Mouse (Mus musculus) embryonic facial prominence, embryonic 14.5 days (tissue): ENCODE data around the gene Nedd4. TPM values are rescaled to one million over a fixed set of nuclear protein-coding genes. Genes with fewer than 3 reads are reported as not detected.
A peak's percentile ranks its signal among the peaks of the same experiment; 100 is the strongest.

Experiments
- ATAC-seq: fragments of 200-750 bp; cut with Nextera tagmentation; 2 replicates; pipeline ENCODE4 v1.8.0; 2017; ENCODE audit warnings: low read depth, moderate number of reproducible peaks, moderate TSS enrichment
- DNase-seq: peaks from one replicate; pipeline ENCODE4 v3.0.0-alpha.2; 2015; ENCODE audit warnings: low spot score
- H3K27ac ChIP-seq: fragments of 300-500 bp; sonication (generic); replicated peaks from 2 replicates; pipeline ENCODE4 v1.5.1; 2014; ENCODE audit warnings: low read depth, mild to moderate bottlenecking, low read length, moderate library complexity
- H3K27me3 ChIP-seq: fragments of 300-500 bp; sonication (generic); replicated peaks from 2 replicates; pipeline ENCODE4 v1.6.1; 2014; ENCODE audit warnings: low read length; ENCODE audit not compliant: control insufficient read depth, insufficient read depth
- H3K36me3 ChIP-seq: fragments of 300-500 bp; sonication (generic); 2 replicates; pipeline ENCODE4 v1.6.1; 2014; ENCODE audit warnings: low read length, mixed read lengths; ENCODE audit not compliant: control insufficient read depth, insufficient read depth
- H3K4me1 ChIP-seq: fragments of 300-500 bp; sonication (generic); 2 replicates; pipeline ENCODE4 v1.6.1; 2014; ENCODE audit warnings: antibody characterized with exemption, low read length; ENCODE audit not compliant: control insufficient read depth, insufficient read depth
- H3K4me2 ChIP-seq: fragments of 300-500 bp; sonication (generic); 2 replicates; pipeline ENCODE4 v1.6.1; 2014; ENCODE audit warnings: low read depth, mild to moderate bottlenecking, low read length, moderate library complexity, mixed read lengths
- H3K4me3 ChIP-seq: fragments of 300-500 bp; sonication (generic); 2 replicates; pipeline ENCODE4 v1.5.1; 2014; ENCODE audit warnings: low read depth, mild to moderate bottlenecking, low read length
- H3K9ac ChIP-seq: fragments of 300-500 bp; sonication (generic); 2 replicates; pipeline ENCODE4 v1.6.1; 2014; ENCODE audit warnings: low read depth, mild to moderate bottlenecking, low read length, moderate library complexity, mixed read lengths
- H3K9me3 ChIP-seq: fragments of 300-500 bp; sonication (generic); 2 replicates; pipeline ENCODE4 v1.6.1; 2016; ENCODE audit warnings: low read length; ENCODE audit not compliant: control insufficient read depth
- WGBS: fragments of 180-500 bp; shearing (Covaris S2); extraction: QIAGEN DNeasy Blood & Tissue Kit; methylation state at CpG from one replicate; pipeline ENCODE4 v1.1.7; 2014; 5-methylcytosine and 5-hydroxymethylcytosine counted together
- polyA plus RNA-seq: library from polyadenylated mRNA; unstranded; fragments of >200 nt; fragmentation: Nextera tagmentation; extraction: Ambion mirVana; gene quantifications from 2 replicates; pipeline ENCODE4 v1.2.1, GENCODE M21; 2014

The Nedd4 gene
- polyA plus RNA-seq, 1 experiment from 2014 or later: 649 TPM

DNA sequence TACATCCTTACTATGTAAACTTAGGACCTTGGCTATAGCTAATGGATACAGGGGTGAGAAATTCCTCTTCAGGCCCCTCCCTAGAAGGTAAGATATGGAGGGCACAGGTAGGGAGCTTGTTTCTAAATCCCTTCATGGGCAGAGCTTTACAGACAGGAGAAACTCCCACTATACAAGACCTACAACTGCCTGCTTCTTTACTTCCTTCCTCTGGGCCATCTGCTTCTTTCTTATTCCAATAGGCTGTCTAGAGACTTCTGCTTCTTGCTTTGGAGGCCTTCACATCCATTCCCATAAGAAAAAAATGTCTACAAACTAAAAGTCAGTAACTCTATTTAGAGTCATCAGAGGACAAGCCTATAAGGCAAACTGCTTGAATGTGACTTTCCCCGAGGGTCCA lies 125.6 kb downstream of the Nedd4 start:
- Histone ChIP-seq H3K9me3 (no peaks in the 10 kb centered on the region), H3K27ac (no peak overlapping the region), H3K36me3 (no peaks in the 10 kb centered on the region), H3K9ac (no peak overlapping the region), H3K4me2 (no peak overlapping the region), H3K27me3 (no peaks in the 10 kb centered on the region), H3K4me3 (no peak overlapping the region), H3K4me1 (peaks cover 4% of the 10 kb centered on the region; the same call in 1 of the 2 replicates)
- ATAC-seq: no peak
- no peak for DNase-seq
- 81% methylated on average over 1 of the region's 1 CpGs for WGBS

DNA sequence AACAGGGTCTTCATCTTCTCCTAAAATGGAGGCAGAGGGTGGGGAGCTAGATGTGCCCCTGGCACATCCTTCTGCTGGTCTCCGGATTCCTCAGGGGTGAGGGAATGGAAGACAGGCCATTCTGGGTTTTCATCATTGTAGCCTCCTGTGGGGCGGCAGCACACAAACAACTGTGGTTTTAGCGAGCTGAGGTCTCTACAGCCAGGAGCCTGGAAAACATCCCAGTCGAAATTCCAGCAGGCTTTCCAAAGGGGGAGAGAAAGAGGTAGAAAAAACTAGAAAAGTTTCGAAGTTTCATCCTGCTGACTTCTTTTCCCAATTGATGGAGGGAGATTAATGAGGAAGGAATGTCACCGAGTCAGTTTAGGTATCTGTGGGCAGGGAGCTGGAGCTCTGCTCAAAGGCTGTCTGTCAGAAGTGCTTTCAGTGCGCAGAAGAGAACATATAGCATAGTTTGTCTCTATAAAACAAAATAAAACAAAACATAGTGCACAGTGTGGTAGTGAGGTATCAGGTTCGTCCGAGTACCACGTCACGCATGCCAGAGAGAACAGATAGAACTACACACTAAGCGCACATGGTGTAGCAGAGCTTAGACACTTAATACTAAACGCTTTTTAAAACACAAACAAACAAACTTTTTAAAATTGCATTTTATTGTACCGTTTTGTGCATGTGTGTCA lies 128.5 kb downstream of the Nedd4 start:
- 21% methylated on average over 14 of the region's 14 CpGs for WGBS
- H3K4me1 ChIP-seq: peaks cover 4% of the 10 kb centered on the region; the same call in 1 of the 2 replicates
- peak overlapping the region; percentile 44 for H3K4me2 ChIP-seq
- H3K27me3 ChIP-seq: no peaks in the 10 kb centered on the region
- ATAC-seq: peak; percentile 84
- peak overlapping the region; percentile 15; the same call in 1 of the 2 replicates for H3K9ac ChIP-seq
- H3K4me3 ChIP-seq: no peak overlapping the region
- peak; percentile 85 for DNase-seq
- H3K27ac ChIP-seq: peak overlapping the region; percentile 80
- H3K9me3 ChIP-seq: peaks cover 6% of the 10 kb centered on the region; the same call in 1 of the 2 replicates
- H3K36me3 ChIP-seq: no peaks in the 10 kb centered on the region

DNA sequence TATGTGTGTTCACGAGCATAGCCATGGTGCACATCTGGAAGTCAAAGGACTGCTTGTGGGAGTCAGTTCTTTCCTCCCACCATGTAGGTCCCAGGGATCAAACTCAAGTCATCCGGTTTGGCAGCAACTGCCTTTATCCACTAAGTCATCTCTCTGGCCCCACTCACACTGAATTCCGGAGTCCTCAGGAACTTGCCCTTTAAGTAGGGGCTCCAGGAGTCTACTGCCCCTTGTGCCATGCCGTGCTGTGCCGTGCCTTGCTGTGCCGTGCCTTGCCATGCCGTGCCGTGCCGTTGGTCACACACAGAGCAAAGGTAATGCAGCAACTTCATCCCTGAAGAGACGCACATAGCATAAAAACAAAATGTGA lies 129.1 kb downstream of the Nedd4 start:
- 10% methylated on average over 10 of the region's 10 CpGs for WGBS
- Histone ChIP-seq H3K4me2 (peak overlapping the region; percentile 44), H3K27me3 (no peaks in the 10 kb centered on the region), H3K36me3 (no peaks in the 10 kb centered on the region), H3K27ac (peak overlapping the region; percentile 80), H3K9me3 (peaks cover 6% of the 10 kb centered on the region; the same call in 1 of the 2 replicates), H3K4me3 (no peak overlapping the region), H3K4me1 (peaks cover 4% of the 10 kb centered on the region; the same call in 1 of the 2 replicates), H3K9ac (no peak overlapping the region)
- ATAC-seq (peak; percentile 60), DNase-seq (peak; percentile 60)

DNA sequence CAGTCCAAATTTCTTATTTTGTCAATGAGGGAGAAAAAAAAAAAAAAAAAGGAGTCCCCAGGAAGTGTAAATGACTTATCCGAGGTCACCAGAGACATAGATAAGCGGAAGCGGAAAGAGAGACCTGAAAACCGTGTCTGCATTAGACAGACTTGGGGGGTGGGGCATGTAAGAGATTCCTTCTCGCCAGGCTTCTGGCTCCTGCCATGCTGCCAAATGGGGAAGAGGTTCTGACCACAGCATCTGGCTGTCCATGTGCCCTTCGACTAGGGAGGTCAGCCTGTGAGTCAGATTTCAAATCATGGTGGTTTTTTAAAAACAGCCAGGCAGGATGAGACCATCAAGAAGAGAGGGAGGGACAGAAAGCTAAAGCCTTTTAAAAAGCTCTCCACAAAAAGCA lies 129.5 kb downstream of the Nedd4 start:
- Histone ChIP-seq H3K9ac (no peak overlapping the region), H3K9me3 (peaks cover 6% of the 10 kb centered on the region; the same call in 1 of the 2 replicates), H3K4me2 (peak overlapping the region; percentile 44), H3K4me1 (peaks cover 4% of the 10 kb centered on the region; the same call in 1 of the 2 replicates), H3K36me3 (no peaks in the 10 kb centered on the region), H3K4me3 (no peak overlapping the region), H3K27ac (no peak overlapping the region), H3K27me3 (no peaks in the 10 kb centered on the region)
- ATAC-seq: no peak
- DNase-seq: peak; percentile 73
- WGBS: 9% methylated on average over 6 of the region's 6 CpGs

DNA sequence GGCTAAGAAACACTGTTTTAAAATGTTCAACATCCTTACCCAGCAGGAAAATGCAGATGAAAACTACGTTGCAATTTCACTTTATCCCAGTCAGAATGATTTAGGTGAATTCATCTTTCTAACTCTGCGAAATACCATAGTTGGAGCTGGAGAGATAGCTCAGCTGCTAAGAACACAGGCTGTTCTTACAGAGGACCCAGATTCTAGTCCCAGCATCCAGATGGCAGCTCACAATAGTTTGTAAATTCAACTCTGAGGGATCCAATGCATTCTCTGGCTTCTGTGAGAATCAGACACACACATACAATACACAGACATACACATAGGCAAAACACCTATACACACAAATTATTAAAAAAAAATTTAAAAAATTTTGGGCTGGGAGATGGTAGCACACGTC lies 133.1 kb downstream of the Nedd4 start:
- DNase-seq (no peak), ATAC-seq (no peak)
- H3K9ac ChIP-seq: no peak overlapping the region
- H3K4me1 ChIP-seq: peaks cover 4% of the 10 kb centered on the region; the same call in 1 of the 2 replicates
- H3K4me3 ChIP-seq: no peak overlapping the region
- WGBS: 83% methylated on average over 3 of the region's 3 CpGs
- H3K36me3 ChIP-seq: no peaks in the 10 kb centered on the region
- no peak overlapping the region for H3K4me2 ChIP-seq
- H3K27me3 ChIP-seq: no peaks in the 10 kb centered on the region
- no peak overlapping the region for H3K27ac ChIP-seq
- peaks cover 6% of the 10 kb centered on the region; the same call in 1 of the 2 replicates for H3K9me3 ChIP-seq

DNA sequence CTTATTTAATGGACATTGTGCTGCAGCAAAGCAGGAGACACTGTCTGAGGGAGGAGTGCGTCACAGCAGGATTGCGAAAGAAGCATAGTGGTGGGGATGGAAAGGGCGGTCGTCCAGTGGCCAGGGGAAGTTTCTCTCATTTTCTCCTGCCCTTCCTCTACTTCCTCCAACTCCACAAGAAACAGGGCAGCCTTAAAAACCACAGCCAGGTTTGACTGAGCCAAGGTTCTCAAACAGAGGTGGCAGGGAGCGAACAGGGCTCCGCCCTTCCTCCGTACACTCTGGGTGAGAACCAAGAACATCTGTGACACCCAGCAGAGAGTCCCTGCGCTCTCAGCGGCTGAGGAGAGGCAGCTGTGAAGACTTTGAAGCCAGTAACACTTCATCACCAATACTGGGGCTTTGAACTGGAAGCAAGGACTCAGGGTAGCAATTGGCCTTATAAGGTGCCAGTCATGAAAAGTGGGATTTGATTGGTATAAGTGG lies 135.0 kb downstream of the Nedd4 start:
- no peak for ATAC-seq
- no peak overlapping the region for H3K27ac ChIP-seq
- 51% methylated on average over 9 of the region's 9 CpGs for WGBS
- peaks cover 6% of the 10 kb centered on the region; the same call in 1 of the 2 replicates for H3K9me3 ChIP-seq
- DNase-seq: no peak
- H3K27me3 ChIP-seq: no peaks in the 10 kb centered on the region
- no peak overlapping the region for H3K9ac ChIP-seq
- no peak overlapping the region for H3K4me2 ChIP-seq
- H3K4me1 ChIP-seq: no peaks in the 10 kb centered on the region
- H3K36me3 ChIP-seq: no peaks in the 10 kb centered on the region
- H3K4me3 ChIP-seq: no peak overlapping the region

Other genes with a start within 250 kb of the Nedd4 start
- gene Mns1, start 224.3 kb upstream of the Nedd4 start, polyA plus RNA-seq: 22.7 and 24.3 TPM in 2 replicates
- gene Tex9, start 170.1 kb upstream of the Nedd4 start, polyA plus RNA-seq: 22.1 and 24.6 TPM in 2 replicates
- gene Rfx7, start 130.1 kb upstream of the Nedd4 start, polyA plus RNA-seq: 12.6 and 13.9 TPM in 2 replicates
- gene Prtg, start 144.5 kb downstream of the Nedd4 start, polyA plus RNA-seq: 1.3 and 1.4 TPM in 2 replicates